Mouse (Mus musculus): ENCODE data around the gene Kcnj4.

Gene Kcnj4

GRCm38 (mm10) chr15:79504707-79505452, at the start of gene Kcnj4:
Kcnj4 (minus strand) TSS chr15:79505241.
- no peak for DNase-seq

- no peak for DNase-seq
These were observed 47.5 kb upstream of the Kcnj4 start for GRCm38 (mm10) chr15:79552566-79552965.

- DNase-seq: no peak
These were observed 43.2 kb upstream of the Kcnj4 start for GRCm38 (mm10) chr15:79548226-79548625.

- no peak for DNase-seq
These were observed 42.3 kb upstream of the Kcnj4 start for GRCm38 (mm10) chr15:79547289-79547820.

- DNase-seq: peak; percentile 96 to 98
These were observed 41.6 kb upstream of the Kcnj4 start, which contains the start of gene Ddx17 for GRCm38 (mm10) chr15:79546410-79547288. Ddx17 (minus strand) TSS chr15:79546741.

GRCm38 (mm10) chr15:79545921-79546399, 40.9 kb upstream of the Kcnj4 start:
- peak; percentile 82 to 83 for DNase-seq

GRCm38 (mm10) chr15:79545496-79545895, 40.5 kb upstream of the Kcnj4 start:
- DNase-seq: no peak

- DNase-seq: no peak
These were observed 38.9 kb upstream of the Kcnj4 start for GRCm38 (mm10) chr15:79543968-79544367.

GRCm38 (mm10) chr15:79533796-79534195, 28.8 kb upstream of the Kcnj4 start:
- DNase-seq: no peak

GRCm38 (mm10) chr15:79529935-79530334, 24.9 kb upstream of the Kcnj4 start:
- no peak for DNase-seq

GRCm38 (mm10) chr15:79527991-79528639, 23.1 kb upstream of the Kcnj4 start:
- DNase-seq: no peak

- no peak for DNase-seq
These were observed 22.2 kb upstream of the Kcnj4 start for GRCm38 (mm10) chr15:79527192-79527591.

GRCm38 (mm10) chr15:79525979-79526768, 21.1 kb upstream of the Kcnj4 start:
- peak in 1 of 2 experiments; percentile 19 for DNase-seq

- no peak for DNase-seq
These were observed 20.5 kb upstream of the Kcnj4 start for GRCm38 (mm10) chr15:79525564-79525963.

GRCm38 (mm10) chr15:79519400-79520220, 14.6 kb upstream of the Kcnj4 start:
- DNase-seq: no peak

GRCm38 (mm10) chr15:79518571-79518970, 13.5 kb upstream of the Kcnj4 start:
- no peak for DNase-seq

- no peak for DNase-seq
These were observed 12.7 kb upstream of the Kcnj4 start for GRCm38 (mm10) chr15:79517710-79518109.

GRCm38 (mm10) chr15:79516171-79517096, 11.4 kb upstream of the Kcnj4 start, which contains the start of gene Kdelr3:
Kdelr3 (plus strand) TSS chr15:79516411.
- peak; percentile 47 to 80 for DNase-seq

GRCm38 (mm10) chr15:79513940-79514339, 8.9 kb upstream of the Kcnj4 start:
- peak; percentile 25 to 57 for DNase-seq

All from kidney, postnatal 36 days (tissue).